Comparison of ENCODE assay signal across 36 mouse cellular contexts in genomic region chr11:3904673-3905072, GRCm38 (mm10). TPM values are rescaled to one million over a fixed set of nuclear protein-coding genes. Genes with fewer than 3 reads are reported as not detected.
"Had no signal": no experiment of that assay in that cellular context is flagged by ENCODE, and none has a peak within 500 bp of the region (broad histone marks: within the 10 kb centered on the region; RNA-seq: fewer than 3 reads in every experiment).

No protein-coding gene starts in this region.

- H3K9me3 ChIP-seq: limb, embryonic 10.5 days; limb, embryonic 12.5 days; limb, embryonic 13.5 days; limb, embryonic 15.5 days; liver, embryonic 12.5 days; liver, embryonic 13.5 days; liver, embryonic 15.5 days; lung, embryonic 15.5 days; megakaryocyte, embryonic 14.5 days; midbrain, embryonic 10.5 days; midbrain, embryonic 12.5 days; midbrain, embryonic 13.5 days; midbrain, embryonic 15.5 days had no signal

- H3K27ac ChIP-seq: left cerebral cortex, adult 2 months; limb, embryonic 10.5 days; limb, embryonic 12.5 days; limb, embryonic 13.5 days; limb, embryonic 15.5 days; liver, embryonic 12.5 days; liver, embryonic 13.5 days; liver, embryonic 14.5 days; liver, embryonic 15.5 days; lung, embryonic 15.5 days; macrophage; midbrain, embryonic 10.5 days; midbrain, embryonic 12.5 days; midbrain, embryonic 13.5 days; midbrain, embryonic 15.5 days had no signal

- H3K36me3 ChIP-seq: limb, embryonic 10.5 days; limb, embryonic 12.5 days; limb, embryonic 13.5 days; liver, embryonic 12.5 days; liver, embryonic 13.5 days; liver, embryonic 15.5 days; lung, embryonic 15.5 days had no signal

- H3K9ac ChIP-seq: limb, embryonic 12.5 days; limb, embryonic 13.5 days; limb, embryonic 15.5 days; liver, embryonic 12.5 days; liver, embryonic 13.5 days; liver, embryonic 14.5 days; liver, embryonic 15.5 days; liver, postnatal 0 days; lung, embryonic 14.5 days; lung, embryonic 15.5 days; midbrain, embryonic 12.5 days; midbrain, embryonic 13.5 days; midbrain, embryonic 15.5 days had no signal

- H3K4me3 ChIP-seq: left cerebral cortex, adult 2 months; limb, embryonic 10.5 days; limb, embryonic 12.5 days; limb, embryonic 13.5 days; limb, embryonic 15.5 days; liver, embryonic 12.5 days; liver, embryonic 13.5 days; liver, embryonic 15.5 days; lung, embryonic 15.5 days; megakaryocyte, embryonic 14.5 days; midbrain, embryonic 10.5 days; midbrain, embryonic 12.5 days; midbrain, embryonic 13.5 days; midbrain, embryonic 15.5 days had no signal

- H3K4me1 ChIP-seq: limb, embryonic 10.5 days; limb, embryonic 12.5 days; liver, embryonic 12.5 days; liver, embryonic 13.5 days; liver, embryonic 15.5 days had no signal

- DNase-seq: left cerebral cortex, postnatal 4 days; liver; liver, embryonic 13.5 days; liver, postnatal 0 days; lung, adult 18-20 months; lung, adult 2 months; lung, embryonic 14.5 days; lung, postnatal 10 days; lung, postnatal 14 days; lung, postnatal 36 days; lung, postnatal 4 days; midbrain, embryonic 14.5 days had no signal

- ATAC-seq: liver, embryonic 12.5 days; liver, postnatal 0 days; lung, postnatal 0 days; midbrain, embryonic 13.5 days; midbrain, embryonic 15.5 days; midbrain, embryonic 16.5 days had no signal

- H3K27me3 ChIP-seq: limb, embryonic 12.5 days; limb, embryonic 13.5 days; limb, embryonic 15.5 days; liver, embryonic 12.5 days; liver, embryonic 15.5 days; lung, embryonic 15.5 days; midbrain, embryonic 12.5 days; midbrain, embryonic 13.5 days; midbrain, embryonic 15.5 days had no signal

- H3K4me2 ChIP-seq: limb, embryonic 12.5 days; limb, embryonic 13.5 days; limb, embryonic 15.5 days; liver, embryonic 11.5 days; liver, embryonic 12.5 days; liver, embryonic 13.5 days; liver, embryonic 15.5 days; lung, embryonic 14.5 days; lung, embryonic 15.5 days; midbrain, embryonic 11.5 days; midbrain, embryonic 12.5 days; midbrain, embryonic 13.5 days; midbrain, embryonic 15.5 days had no signal

RNA-seq across cellular contexts. Expression of gene Dusp18, which starts 9.6 kb away (rescaled TPM):
- total RNA-seq: megakaryocyte-erythroid progenitor cell, adult 5-6 weeks had no signal

RNA-seq across cellular contexts. Expression of gene 4921536K21Rik, which starts 9.8 kb away (rescaled TPM):
- total RNA-seq: liver, adult 2 months; megakaryocyte progenitor cell, adult 5-6 weeks; monocyte, adult 5-6 weeks had no signal
- polyA plus RNA-seq: liver, adult 2 months; liver, embryonic 11.5 days; liver, embryonic 12.5 days; liver, embryonic 13.5 days; liver, embryonic 15.5 days; liver, embryonic 16.5 days; liver, postnatal 0 days; lung, embryonic 14.5 days; midbrain, embryonic 14.5 days had no signal

RNA-seq across cellular contexts. Expression of gene Osbp2, which starts 41.0 kb away (rescaled TPM):
- total RNA-seq: megakaryocyte progenitor cell, adult 5-6 weeks; megakaryocyte-erythroid progenitor cell, adult 5-6 weeks; monocyte, adult 5-6 weeks had no signal
- polyA plus RNA-seq: liver, postnatal 0 days had no signal
